Mouse (Mus musculus) heart, embryonic 11.5 days (tissue): ENCODE measurements around the gene Tkfc. TPM values are rescaled to one million over a fixed set of nuclear protein-coding genes. Genes with fewer than 3 reads are reported as not detected.

Source experiments
- ATAC-seq: fragments of 200-750 bp; cut with Nextera tagmentation; replicated peaks from 2 replicates; pipeline ENCODE4 v1.8.0; 2017; ENCODE audit warnings: moderate library complexity; ENCODE audit not compliant: insufficient number of reproducible peaks, low FRiP score, low TSS enrichment
- H3K27ac ChIP-seq: fragments of 300-500 bp; sonication (generic); 2 replicates; pipeline ENCODE4 v1.5.1; 2014; ENCODE audit warnings: mild to moderate bottlenecking, low read depth, low read length
- H3K27me3 ChIP-seq: fragments of 300-500 bp; sonication (generic); 2 replicates; pipeline ENCODE4 v1.6.1; 2014; ENCODE audit warnings: mild to moderate bottlenecking, low read length, mixed read lengths; ENCODE audit not compliant: control insufficient read depth, insufficient read depth
- H3K36me3 ChIP-seq: fragments of 300-500 bp; sonication (generic); 2 replicates; pipeline ENCODE4 v1.6.1; 2014; ENCODE audit warnings: mild to moderate bottlenecking, low read length, moderate library complexity, mixed read lengths; ENCODE audit not compliant: control insufficient read depth, insufficient read depth
- H3K4me1 ChIP-seq: fragments of 300-500 bp; sonication (generic); 2 replicates; pipeline ENCODE4 v1.6.1; 2014; ENCODE audit warnings: low read length; ENCODE audit not compliant: control insufficient read depth, insufficient read depth
- H3K4me2 ChIP-seq: fragments of 300-500 bp; sonication (generic); 2 replicates; pipeline ENCODE4 v1.6.1; 2014; ENCODE audit warnings: mild to moderate bottlenecking, moderate library complexity
- H3K4me3 ChIP-seq: fragments of 300-500 bp; sonication (generic); 2 replicates; pipeline ENCODE4 v1.5.1; 2014; ENCODE audit warnings: low read depth, low read length
- H3K9ac ChIP-seq: fragments of 300-500 bp; sonication (generic); 2 replicates; pipeline ENCODE4 v1.6.1; 2014; ENCODE audit warnings: mild to moderate bottlenecking, low read depth, low read length, moderate library complexity
- H3K9me3 ChIP-seq: fragments of 300-500 bp; sonication (generic); replicated peaks from 2 replicates; pipeline ENCODE4 v1.6.1; 2016; ENCODE audit warnings: low read length; ENCODE audit not compliant: control insufficient read depth
- WGBS: fragments of 180-500 bp; shearing (Covaris S2); extraction: QIAGEN DNeasy Blood & Tissue Kit; methylation state at CpG from one replicate; pipeline ENCODE4 v1.1.7; 2014; ENCODE audit not compliant: insufficient replicate concordance; 5-methylcytosine and 5-hydroxymethylcytosine counted together
- polyA plus RNA-seq: library from polyadenylated mRNA; unstranded; fragments of >200 nt; fragmentation: Nextera tagmentation; extraction: Ambion mirVana; gene quantifications from 2 replicates; pipeline ENCODE4 v1.2.1, GENCODE M21; 2014

Tkfc gene
- polyA plus RNA-seq, 1 experiment from 2014 or later = 14.3 TPM

- Histone ChIP-seq H3K27me3 (no peaks in the 10 kb centered on the region), H3K27ac (no peak overlapping the region), H3K4me1 (peaks cover 13% of the 10 kb centered on the region), H3K9ac (no peak overlapping the region), H3K4me3 (no peak overlapping the region), H3K36me3 (peaks cover 48% of the 10 kb centered on the region), H3K9me3 (no peaks in the 10 kb centered on the region), H3K4me2 (no peak overlapping the region)
- no peak for ATAC-seq
- WGBS = 91% methylated on average over 5 of the region's 5 CpGs
Observed at GRCm38 (mm10) chr19:10608573-10609240, 3.3 kb upstream of the Tkfc start.

- H3K36me3 ChIP-seq = peaks cover 24% of the 10 kb centered on the region
- H3K4me1 ChIP-seq = peaks cover 15% of the 10 kb centered on the region
- no peaks in the 10 kb centered on the region for H3K27me3 ChIP-seq
- WGBS = 4% methylated on average over 20 of the region's 20 CpGs
- ATAC-seq = peak; percentile 14; the same call in 1 of the 2 replicates
- peak overlapping the region; percentile 99 for H3K9ac ChIP-seq
- H3K4me3 ChIP-seq = peak overlapping the region; percentile 98
- no peaks in the 10 kb centered on the region for H3K9me3 ChIP-seq
- H3K4me2 ChIP-seq = peak overlapping the region; percentile 84
- H3K27ac ChIP-seq = peak overlapping the region; percentile 80
Observed at GRCm38 (mm10) chr19:10605901-10606622, 608 bp upstream of the Tkfc start.

- WGBS = 53% methylated on average over 3 of the region's 3 CpGs
- peak overlapping the region; percentile 84 for H3K4me2 ChIP-seq
- H3K27me3 ChIP-seq = no peaks in the 10 kb centered on the region
- peaks cover 15% of the 10 kb centered on the region for H3K4me1 ChIP-seq
- H3K27ac ChIP-seq = peak overlapping the region; percentile 80; the same call in 1 of the 2 replicates
- ATAC-seq = no peak
- H3K9ac ChIP-seq = peak overlapping the region; percentile 99
- H3K9me3 ChIP-seq = no peaks in the 10 kb centered on the region
- H3K4me3 ChIP-seq = peak overlapping the region; percentile 98
- H3K36me3 ChIP-seq = peaks cover 16% of the 10 kb centered on the region
Observed at GRCm38 (mm10) chr19:10604534-10604933, 920 bp downstream of the Tkfc start.

DNA sequence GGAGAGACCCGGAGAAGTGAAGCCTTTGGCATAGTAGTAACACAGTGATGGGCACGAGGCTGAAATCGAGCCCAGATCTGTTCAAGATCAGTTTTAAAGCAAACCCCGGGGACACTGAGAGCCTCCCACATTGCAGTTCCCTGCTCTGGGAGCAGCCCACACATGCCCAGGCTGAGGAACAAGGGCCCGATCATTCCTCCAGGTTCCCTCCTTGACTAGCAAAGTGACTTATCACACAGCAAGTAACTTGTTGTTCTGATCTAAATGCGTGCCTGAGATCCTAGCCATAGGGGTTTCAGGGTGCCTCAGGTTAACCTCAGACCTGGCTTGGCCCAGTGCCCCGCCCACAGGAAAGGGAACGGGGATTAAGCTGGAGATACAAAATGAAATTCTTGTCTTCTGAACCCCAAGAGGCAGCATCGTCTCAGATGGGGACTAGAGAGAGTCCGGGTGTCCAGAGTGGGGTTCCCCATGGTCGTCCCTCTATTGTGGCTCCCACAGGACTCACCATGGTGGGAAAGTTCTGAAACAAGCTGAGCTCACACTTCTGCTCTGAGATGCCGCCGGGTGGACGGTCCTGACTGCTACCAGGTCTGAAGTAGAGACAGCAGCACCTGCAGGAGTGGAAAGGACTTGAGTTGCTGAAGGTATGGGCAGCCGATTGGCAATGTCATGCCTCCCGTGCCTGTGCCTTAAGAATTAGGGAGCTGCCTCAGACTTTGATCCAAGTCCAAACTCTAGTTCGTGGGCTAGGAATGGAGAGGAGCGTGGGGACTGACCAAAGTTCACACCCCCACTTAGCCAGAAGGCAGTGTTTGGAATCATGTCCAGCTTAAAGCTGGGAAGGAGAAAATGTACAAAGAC lies 1.6 kb downstream of the Tkfc start:
- Histone ChIP-seq H3K4me2 (no peak overlapping the region; the same call in 1 of the 2 replicates), H3K27ac (no peak overlapping the region), H3K4me3 (no peak overlapping the region), H3K27me3 (no peaks in the 10 kb centered on the region), H3K4me1 (peaks cover 15% of the 10 kb centered on the region), H3K36me3 (peaks cover 14% of the 10 kb centered on the region), H3K9ac (peak overlapping the region; percentile 24; the same call in 1 of the 2 replicates), H3K9me3 (no peaks in the 10 kb centered on the region)
- WGBS = 84% methylated on average over 18 of the region's 18 CpGs
- no peak for ATAC-seq

GRCm38 (mm10) chr19:10602787-10603186 lies 2.7 kb downstream of the Tkfc start:
- Histone ChIP-seq H3K4me3 (peak overlapping the region; percentile 28), H3K9me3 (no peaks in the 10 kb centered on the region), H3K27me3 (no peaks in the 10 kb centered on the region), H3K4me2 (peak overlapping the region; percentile 59), H3K4me1 (peaks cover 15% of the 10 kb centered on the region), H3K9ac (peak overlapping the region; percentile 77), H3K36me3 (peaks cover 3% of the 10 kb centered on the region), H3K27ac (peak overlapping the region; percentile 94)
- no peak; the same call in 1 of the 2 replicates for ATAC-seq
- 2% methylated on average over 9 of the region's 9 CpGs for WGBS

- peaks cover 2% of the 10 kb centered on the region; the same call in 1 of the 2 replicates for H3K36me3 ChIP-seq
- H3K4me3 ChIP-seq = peak overlapping the region; percentile 28
- H3K9me3 ChIP-seq = no peaks in the 10 kb centered on the region
- no peak for ATAC-seq
- peaks cover 15% of the 10 kb centered on the region for H3K4me1 ChIP-seq
- H3K27ac ChIP-seq = peak overlapping the region; percentile 94
- H3K9ac ChIP-seq = peak overlapping the region; percentile 77
- no peaks in the 10 kb centered on the region for H3K27me3 ChIP-seq
- 13% methylated on average over 6 of the region's 6 CpGs for WGBS
- H3K4me2 ChIP-seq = peak overlapping the region; percentile 59
Observed at GRCm38 (mm10) chr19:10602247-10602769, 3.1 kb downstream of the Tkfc start.

DNA sequence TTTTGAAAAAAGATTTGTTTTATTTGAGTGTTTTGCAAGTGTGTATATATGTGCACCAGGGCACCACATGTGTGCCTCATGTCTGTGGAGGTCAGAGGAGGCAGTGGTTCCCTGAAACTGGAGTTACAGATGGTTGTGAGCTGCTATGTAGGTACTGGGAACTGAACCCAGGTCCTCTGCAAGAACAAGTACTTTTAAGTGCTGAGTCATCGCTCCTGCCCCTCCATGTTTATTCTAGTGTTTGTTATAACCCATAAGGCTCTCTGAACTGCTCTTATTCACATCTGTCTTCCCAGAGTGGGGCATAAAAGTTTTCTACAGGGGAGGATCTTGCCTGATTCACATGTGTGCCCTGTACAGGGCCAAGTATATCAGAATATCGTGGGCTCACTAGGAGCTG lies 5.8 kb downstream of the Tkfc start:
- Histone ChIP-seq H3K27me3 (no peaks in the 10 kb centered on the region), H3K9ac (no peak overlapping the region), H3K36me3 (peaks cover 2% of the 10 kb centered on the region; the same call in 1 of the 2 replicates), H3K9me3 (no peaks in the 10 kb centered on the region), H3K4me2 (no peak overlapping the region), H3K4me1 (peaks cover 5% of the 10 kb centered on the region; the same call in 1 of the 2 replicates), H3K27ac (no peak overlapping the region), H3K4me3 (no peak overlapping the region)
- 82% methylated on average over 2 of the region's 2 CpGs for WGBS
- no peak for ATAC-seq

DNA sequence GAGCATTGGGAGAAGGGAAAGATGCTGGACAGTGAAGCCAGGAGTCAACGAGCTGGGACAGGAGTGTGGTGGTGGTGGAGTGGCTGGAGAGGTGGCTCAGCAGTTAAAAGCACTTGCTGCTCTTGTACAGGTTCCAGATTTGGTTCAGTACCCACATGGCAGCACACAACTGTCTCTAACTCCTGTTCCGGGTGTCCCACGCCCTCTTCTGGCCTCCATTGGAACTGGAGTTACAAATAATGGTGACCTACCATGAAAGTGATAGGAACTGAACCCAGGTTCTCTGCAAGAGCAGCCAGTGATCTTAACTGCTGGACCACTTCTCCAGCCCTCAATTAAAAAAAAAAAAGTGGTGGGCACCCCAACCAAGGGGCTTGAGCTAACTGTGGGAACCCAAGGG lies 7.3 kb downstream of the Tkfc start:
- no peak for ATAC-seq
- peaks cover 2% of the 10 kb centered on the region; the same call in 1 of the 2 replicates for H3K36me3 ChIP-seq
- WGBS = 42% methylated on average over 3 of the region's 3 CpGs

More for the DNA sequence above, 7.3 kb downstream of the Tkfc start:
- 0 out of 2 replicates have a peak, but pooled peaks cover 3% of the 10 kb centered on the region for H3K4me1 ChIP-seq
- H3K4me2 ChIP-seq = no peak overlapping the region
- H3K9me3 ChIP-seq = no peaks in the 10 kb centered on the region
- H3K9ac ChIP-seq = no peak overlapping the region
- no peak overlapping the region for H3K27ac ChIP-seq
- H3K4me3 ChIP-seq = no peak overlapping the region
- no peaks in the 10 kb centered on the region for H3K27me3 ChIP-seq
